Mouse (Mus musculus): Measurements from ENCODE around the gene Cdyl2. TPM values are rescaled to one million over a fixed set of nuclear protein-coding genes. Genes with fewer than 3 reads are reported as not detected.
A peak's percentile ranks its signal among the peaks of the same experiment; 100 is the strongest.

Cdyl2 gene
- polyA plus RNA-seq, 1 experiment from 2014 or later, result 10.2 TPM

DNA sequence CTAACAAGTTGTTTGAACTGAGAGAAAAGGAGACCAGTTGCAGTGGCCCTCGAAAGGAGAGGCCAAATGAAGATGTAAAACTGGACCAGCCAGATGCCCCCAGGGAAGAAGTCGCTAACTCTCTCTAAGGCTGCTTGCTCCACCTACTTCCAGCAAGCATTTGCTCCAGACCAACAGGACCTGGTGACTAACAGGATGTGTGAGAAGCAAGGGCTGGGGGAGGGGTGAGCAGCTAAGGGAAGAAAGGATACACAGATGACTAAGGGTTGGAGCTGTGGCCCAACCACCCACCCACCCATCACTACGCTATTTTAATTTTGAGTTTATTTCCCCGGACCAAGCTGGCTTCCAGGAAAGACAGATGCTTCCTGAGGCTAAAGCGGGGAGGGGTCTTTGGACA lies 2.5 kb upstream of the Cdyl2 start:
- no peak for DNase-seq (ENCODE audit: low spot score)
- H3K27ac ChIP-seq (ENCODE audit: low read depth, low read length), result no peak overlapping the region
- no peak overlapping the region for H3K4me3 ChIP-seq (ENCODE audit: low read depth, low read length)
- no peaks in the 10 kb centered on the region for H3K36me3 ChIP-seq (ENCODE audit: control insufficient read depth, insufficient read depth, low read length)
- WGBS, result 67% methylated on average over 5 of the region's 5 CpGs
- ATAC-seq (ENCODE audit: insufficient read depth, low FRiP score, low TSS enrichment), result no peak
- H3K9ac ChIP-seq (ENCODE audit: low read length), result no peak overlapping the region
- no peaks in the 10 kb centered on the region for H3K27me3 ChIP-seq (ENCODE audit: control insufficient read depth, insufficient read depth, low read length)
- no peaks in the 10 kb centered on the region for H3K9me3 ChIP-seq (ENCODE audit: control insufficient read depth, low read length)
- H3K4me1 ChIP-seq (ENCODE audit: control insufficient read depth, insufficient read depth, low read length), result no peaks in the 10 kb centered on the region
- H3K4me2 ChIP-seq (ENCODE audit: low read depth), result no peak overlapping the region

GRCm38 (mm10) chr8:116734176-116734575 lies 1.4 kb upstream of the Cdyl2 start:
- Histone ChIP-seq H3K4me1 (ENCODE audit: control insufficient read depth, insufficient read depth, low read length) (no peaks in the 10 kb centered on the region), H3K27me3 (ENCODE audit: control insufficient read depth, insufficient read depth, low read length) (no peaks in the 10 kb centered on the region), H3K27ac (ENCODE audit: low read depth, low read length) (no peak overlapping the region), H3K4me3 (ENCODE audit: low read depth, low read length) (no peak overlapping the region), H3K9ac (ENCODE audit: low read length) (no peak overlapping the region), H3K4me2 (ENCODE audit: low read depth) (no peak overlapping the region), H3K9me3 (ENCODE audit: control insufficient read depth, low read length) (no peaks in the 10 kb centered on the region), H3K36me3 (ENCODE audit: control insufficient read depth, insufficient read depth, low read length) (no peaks in the 10 kb centered on the region)
- no peak for ATAC-seq (ENCODE audit: insufficient read depth, low FRiP score, low TSS enrichment)
- DNase-seq (ENCODE audit: low spot score), result no peak
- 58% methylated on average over 9 of the region's 9 CpGs for WGBS

DNA sequence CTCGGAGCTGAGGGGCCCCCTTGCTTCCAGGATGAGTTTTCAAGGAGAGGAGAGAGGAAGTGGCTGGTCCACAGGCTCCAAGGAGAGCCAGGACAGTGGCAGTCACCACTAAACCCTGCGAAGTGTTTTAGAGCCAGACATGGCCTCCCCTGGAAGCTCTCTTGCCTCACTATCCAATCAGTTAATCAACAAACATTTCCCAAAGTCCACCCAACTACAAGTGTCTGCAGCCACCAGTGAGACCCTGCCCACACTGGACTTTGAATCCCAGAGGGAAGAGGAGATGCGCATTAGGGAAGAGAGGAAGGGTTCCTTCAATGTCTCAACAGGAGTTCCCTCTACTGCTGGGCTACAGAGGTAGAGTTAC lies 840 bp upstream of the Cdyl2 start:
- no peaks in the 10 kb centered on the region for H3K36me3 ChIP-seq (ENCODE audit: control insufficient read depth, insufficient read depth, low read length)
- ATAC-seq (ENCODE audit: insufficient read depth, low FRiP score, low TSS enrichment) (no peak), DNase-seq (ENCODE audit: low spot score) (no peak)
- H3K9me3 ChIP-seq (ENCODE audit: control insufficient read depth, low read length), result no peaks in the 10 kb centered on the region
- peak overlapping the region; percentile 76 for H3K4me2 ChIP-seq (ENCODE audit: low read depth)
- no peaks in the 10 kb centered on the region for H3K27me3 ChIP-seq (ENCODE audit: control insufficient read depth, insufficient read depth, low read length)
- H3K4me3 ChIP-seq (ENCODE audit: low read depth, low read length), result peak overlapping the region; percentile 77
- H3K4me1 ChIP-seq (ENCODE audit: control insufficient read depth, insufficient read depth, low read length), result no peaks in the 10 kb centered on the region
- 24% methylated on average over 3 of the region's 3 CpGs for WGBS
- peak overlapping the region; percentile 91; the same call in 1 of the 2 replicates for H3K9ac ChIP-seq (ENCODE audit: low read length)
- H3K27ac ChIP-seq (ENCODE audit: low read depth, low read length), result no peak overlapping the region

GRCm38 (mm10) chr8:116731976-116732683 lies 661 bp downstream of the Cdyl2 start:
- WGBS, result under 1% methylated on average over 22 of the region's 46 CpGs
- no peak for DNase-seq (ENCODE audit: low spot score)
- Histone ChIP-seq H3K27me3 (ENCODE audit: control insufficient read depth, insufficient read depth, low read length) (no peaks in the 10 kb centered on the region), H3K9me3 (ENCODE audit: control insufficient read depth, low read length) (no peaks in the 10 kb centered on the region), H3K4me1 (ENCODE audit: control insufficient read depth, insufficient read depth, low read length) (no peaks in the 10 kb centered on the region), H3K27ac (ENCODE audit: low read depth, low read length) (peak overlapping the region; percentile 73), H3K36me3 (ENCODE audit: control insufficient read depth, insufficient read depth, low read length) (no peaks in the 10 kb centered on the region), H3K4me3 (ENCODE audit: low read depth, low read length) (peak overlapping the region; percentile 77), H3K9ac (ENCODE audit: low read length) (peak overlapping the region; percentile 91), H3K4me2 (ENCODE audit: low read depth) (peak overlapping the region; percentile 76)
- peak; percentile 62 for ATAC-seq (ENCODE audit: insufficient read depth, low FRiP score, low TSS enrichment)

DNA sequence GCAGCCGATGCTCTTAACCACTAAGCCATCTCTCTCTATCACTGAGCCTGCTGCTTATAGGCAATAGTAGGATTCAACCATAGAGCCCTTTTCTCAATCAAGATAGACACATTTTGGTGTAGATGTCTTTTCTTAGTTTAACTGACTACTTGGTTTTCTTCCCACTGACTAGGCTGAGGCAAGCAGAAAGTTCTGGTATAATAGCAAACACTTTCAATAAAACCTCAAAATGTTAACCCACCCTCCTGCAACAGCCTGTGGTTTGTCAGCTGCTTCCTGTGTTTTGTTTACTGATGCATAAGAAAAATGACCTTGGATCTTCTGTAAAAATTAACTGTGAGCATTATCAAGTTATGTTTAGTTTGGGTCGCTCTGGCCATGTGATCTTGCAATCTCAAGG lies 11.3 kb downstream of the Cdyl2 start:
- Histone ChIP-seq H3K9ac (ENCODE audit: low read length) (no peak overlapping the region), H3K27me3 (ENCODE audit: control insufficient read depth, insufficient read depth, low read length) (no peaks in the 10 kb centered on the region), H3K27ac (ENCODE audit: low read depth, low read length) (no peak overlapping the region), H3K4me2 (ENCODE audit: low read depth) (no peak overlapping the region), H3K9me3 (ENCODE audit: control insufficient read depth, low read length) (no peaks in the 10 kb centered on the region), H3K36me3 (ENCODE audit: control insufficient read depth, insufficient read depth, low read length) (no peaks in the 10 kb centered on the region), H3K4me1 (ENCODE audit: control insufficient read depth, insufficient read depth, low read length) (no peaks in the 10 kb centered on the region), H3K4me3 (ENCODE audit: low read depth, low read length) (no peak overlapping the region)
- DNase-seq (ENCODE audit: low spot score) (no peak), ATAC-seq (ENCODE audit: insufficient read depth, low FRiP score, low TSS enrichment) (no peak)
- WGBS, result 88% methylated on average over 2 of the region's 2 CpGs

DNA sequence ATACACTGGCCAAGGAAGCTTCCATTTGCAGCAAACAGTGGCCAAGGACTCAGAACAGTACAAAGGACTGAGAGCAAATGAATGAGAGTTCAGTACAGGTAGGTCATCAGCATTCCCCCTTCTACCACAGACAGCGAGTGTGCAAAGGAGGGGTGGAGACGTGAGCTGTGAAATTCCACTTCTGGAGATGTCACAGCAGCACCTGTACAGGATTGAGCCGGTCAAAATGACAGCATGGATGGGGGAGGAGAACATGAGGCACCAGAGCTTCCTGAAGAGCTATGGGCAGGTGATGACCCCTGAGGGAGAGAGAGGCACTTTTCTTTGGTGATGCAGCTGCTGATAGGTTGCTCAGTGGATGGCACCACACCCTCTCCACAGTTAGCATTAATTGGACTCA lies 25.3 kb downstream of the Cdyl2 start:
- 0 out of 2 replicates have a peak, but pooled peaks cover 4% of the 10 kb centered on the region for H3K9me3 ChIP-seq (ENCODE audit: control insufficient read depth, low read length)
- H3K4me1 ChIP-seq (ENCODE audit: control insufficient read depth, insufficient read depth, low read length), result no peaks in the 10 kb centered on the region
- H3K27ac ChIP-seq (ENCODE audit: low read depth, low read length), result no peak overlapping the region
- H3K36me3 ChIP-seq (ENCODE audit: control insufficient read depth, insufficient read depth, low read length), result no peaks in the 10 kb centered on the region
- ATAC-seq (ENCODE audit: insufficient read depth, low FRiP score, low TSS enrichment) (no peak), DNase-seq (ENCODE audit: low spot score) (no peak)
- no peaks in the 10 kb centered on the region for H3K27me3 ChIP-seq (ENCODE audit: control insufficient read depth, insufficient read depth, low read length)
- H3K4me2 ChIP-seq (ENCODE audit: low read depth), result no peak overlapping the region
- H3K9ac ChIP-seq (ENCODE audit: low read length), result no peak overlapping the region
- H3K4me3 ChIP-seq (ENCODE audit: low read depth, low read length), result no peak overlapping the region
- 84% methylated on average over 3 of the region's 3 CpGs for WGBS

GRCm38 (mm10) chr8:116702501-116702900 lies 30.3 kb downstream of the Cdyl2 start:
- ATAC-seq (ENCODE audit: insufficient read depth, low FRiP score, low TSS enrichment) (no peak), DNase-seq (ENCODE audit: low spot score) (no peak)
- Histone ChIP-seq H3K27me3 (ENCODE audit: control insufficient read depth, insufficient read depth, low read length) (no peaks in the 10 kb centered on the region), H3K4me1 (ENCODE audit: control insufficient read depth, insufficient read depth, low read length) (no peaks in the 10 kb centered on the region), H3K27ac (ENCODE audit: low read depth, low read length) (no peak overlapping the region), H3K9ac (ENCODE audit: low read length) (no peak overlapping the region), H3K4me2 (ENCODE audit: low read depth) (no peak overlapping the region), H3K9me3 (ENCODE audit: control insufficient read depth, low read length) (no peaks in the 10 kb centered on the region), H3K4me3 (ENCODE audit: low read depth, low read length) (no peak overlapping the region), H3K36me3 (ENCODE audit: control insufficient read depth, insufficient read depth, low read length) (no peaks in the 10 kb centered on the region)
- WGBS, result 88% methylated on average over 6 of the region's 6 CpGs

- no peak for DNase-seq (ENCODE audit: low spot score)
- Histone ChIP-seq H3K4me3 (ENCODE audit: low read depth, low read length) (no peak overlapping the region), H3K27ac (ENCODE audit: low read depth, low read length) (no peak overlapping the region), H3K4me2 (ENCODE audit: low read depth) (no peak overlapping the region), H3K9me3 (ENCODE audit: control insufficient read depth, low read length) (no peaks in the 10 kb centered on the region), H3K4me1 (ENCODE audit: control insufficient read depth, insufficient read depth, low read length) (no peaks in the 10 kb centered on the region), H3K36me3 (ENCODE audit: control insufficient read depth, insufficient read depth, low read length) (no peaks in the 10 kb centered on the region), H3K27me3 (ENCODE audit: control insufficient read depth, insufficient read depth, low read length) (no peaks in the 10 kb centered on the region), H3K9ac (ENCODE audit: low read length) (no peak overlapping the region)
- 85% methylated on average over 15 of the region's 15 CpGs for WGBS
- ATAC-seq (ENCODE audit: insufficient read depth, low FRiP score, low TSS enrichment), result no peak
Measured at GRCm38 (mm10) chr8:116692931-116693330, 39.9 kb downstream of the Cdyl2 start.

DNA sequence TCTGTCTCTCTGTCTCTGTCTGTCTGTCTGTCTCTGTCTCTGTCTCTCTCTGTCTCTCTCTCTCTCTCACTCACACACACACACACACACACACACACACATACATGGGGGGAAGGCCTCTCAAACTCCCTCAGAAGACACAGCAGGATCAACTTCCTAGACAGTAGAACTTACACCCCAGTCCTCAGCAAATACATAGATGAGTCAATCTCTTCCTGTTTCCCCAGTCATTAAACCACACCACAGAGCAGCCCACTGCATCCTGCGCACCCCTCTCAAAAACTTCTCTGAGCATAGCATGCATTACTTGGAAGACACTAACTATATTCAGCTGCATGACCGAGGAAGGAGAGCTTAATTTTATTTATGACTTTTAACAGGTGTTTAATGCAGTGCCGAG lies 43.0 kb downstream of the Cdyl2 start:
- Histone ChIP-seq H3K9ac (ENCODE audit: low read length) (no peak overlapping the region), H3K4me1 (ENCODE audit: control insufficient read depth, insufficient read depth, low read length) (no peaks in the 10 kb centered on the region), H3K4me3 (ENCODE audit: low read depth, low read length) (no peak overlapping the region), H3K27me3 (ENCODE audit: control insufficient read depth, insufficient read depth, low read length) (no peaks in the 10 kb centered on the region), H3K4me2 (ENCODE audit: low read depth) (no peak overlapping the region), H3K27ac (ENCODE audit: low read depth, low read length) (no peak overlapping the region), H3K9me3 (ENCODE audit: control insufficient read depth, low read length) (no peaks in the 10 kb centered on the region), H3K36me3 (ENCODE audit: control insufficient read depth, insufficient read depth, low read length) (no peaks in the 10 kb centered on the region)
- DNase-seq (ENCODE audit: low spot score) (no peak), ATAC-seq (ENCODE audit: insufficient read depth, low FRiP score, low TSS enrichment) (no peak)
- WGBS, result 78% methylated on average over 3 of the region's 3 CpGs

All from neural tube, embryonic 11.5 days (tissue).